Mouse (Mus musculus) kidney, embryonic 16.5 days (tissue): ENCODE results near the gene Gm364. TPM values are rescaled to one million over a fixed set of nuclear protein-coding genes. Genes with fewer than 3 reads are reported as not detected.

Experiments used
- polyA plus RNA-seq: library from polyadenylated mRNA; unstranded; fragments of >200 nt; fragmentation: Nextera tagmentation; extraction: Ambion mirVana; gene quantifications from 2 replicates; pipeline ENCODE4 v1.2.1, GENCODE M21; 2015

The Gm364 gene
- polyA plus RNA-seq, 1 experiment from 2014 or later, result not detected

Other genes with a start within 250 kb of the Gm364 start
- gene Cd40lg, start 197.0 kb upstream of the Gm364 start, polyA plus RNA-seq, result not detected in 2 replicates
- gene Arhgef6, start 70.4 kb upstream of the Gm364 start, polyA plus RNA-seq, result 3.9 and 4.1 TPM in 2 replicates
- gene Rbmx, start 16.1 kb upstream of the Gm364 start, polyA plus RNA-seq, result 137 and 143 TPM in 2 replicates
- gene Gpr101, start 94.6 kb downstream of the Gm364 start, polyA plus RNA-seq, result not detected in 2 replicates